Mouse (Mus musculus) CH12.LX (cell line): Measurements from ENCODE around the gene Maml2. TPM values are rescaled to one million over a fixed set of nuclear protein-coding genes. Genes with fewer than 3 reads are reported as not detected.
A peak's percentile ranks its signal among the peaks of the same experiment; 100 is the strongest.

ENCODE experiments used
- DNase-seq: peaks from one replicate; pipeline ENCODE4 v3.0.0-alpha.2; 2013; ENCODE audit errors: extremely low read depth
- H3K27ac ChIP-seq: 2 replicates; pipeline ENCODE4 v1.5.1; 2012; ENCODE audit warnings: low read depth, mild to moderate bottlenecking, control low read depth, moderate library complexity; ENCODE audit not compliant: insufficient read depth
- H3K27me3 ChIP-seq: replicated peaks from 2 replicates; pipeline ENCODE3; 2012; ENCODE audit warnings: inconsistent platforms
- H3K36me3 ChIP-seq, 2 experiments: replicated peaks in 1 of 2; 2 replicates each; pipeline versions ENCODE3 to v1.6.1; 2012; ENCODE audit warnings: inconsistent platforms in 1 of 2, low read length in 1 of 2, mild to moderate bottlenecking in 1 of 2, mixed read lengths in 1 of 2, moderate library complexity in 1 of 2; ENCODE audit not compliant: control insufficient read depth in 1 of 2, insufficient read depth in 1 of 2
- H3K4me1 ChIP-seq, 2 experiments: 2 replicates each; pipeline ENCODE4 v1.6.1; 2012; ENCODE audit warnings: inconsistent platforms in 1 of 2, moderate library complexity in 1 of 2; ENCODE audit not compliant: insufficient read depth in 2 of 2, control insufficient read depth in 1 of 2
- H3K4me2 ChIP-seq: 2 replicates; pipeline ENCODE4 v1.6.1; 2012; ENCODE audit warnings: low read depth, mild to moderate bottlenecking, control low read depth; ENCODE audit not compliant: poor library complexity, insufficient read depth, severe bottlenecking
- H3K4me3 ChIP-seq, 3 experiments: fragments of 150-350 bp in 1 of 3; sonication (generic) in 1 of 3; replicated peaks in 1 of 3; 2 replicates each; pipeline versions ENCODE3 to v1.5.1; 2011 to 2012; ENCODE audit warnings: low read depth in 2 of 3, low read length in 2 of 3, mild to moderate bottlenecking in 2 of 3, moderate library complexity in 2 of 3, control low read depth in 1 of 3, improper control_type of control experiment in 1 of 3, inconsistent platforms in 1 of 3, mixed read lengths in 1 of 3; ENCODE audit not compliant: poor library complexity in 1 of 3
- H3K79me2 ChIP-seq: replicated peaks from 2 replicates; pipeline ENCODE4 v1.6.1; 2012; ENCODE audit warnings: mild to moderate bottlenecking, moderate library complexity; ENCODE audit not compliant: control insufficient read depth, poor library complexity, insufficient read depth, severe bottlenecking; ENCODE audit errors: extremely low read depth
- H3K9ac ChIP-seq: 2 replicates; pipeline ENCODE4 v1.6.1; 2012; ENCODE audit warnings: low read depth, mild to moderate bottlenecking, control low read depth, moderate library complexity; ENCODE audit not compliant: insufficient read depth
- H3K9me3 ChIP-seq: replicated peaks from 2 replicates; pipeline ENCODE3; 2012; ENCODE audit warnings: low read length, inconsistent platforms, mixed read lengths
- CHD1 ChIP-seq: IDR thresholded peaks from 2 replicates; pipeline ENCODE4 v1.6.1; 2012; ENCODE audit warnings: low read depth, low read length, improper control_type of control experiment, inconsistent platforms
- ELF1 ChIP-seq: IDR thresholded peaks from 2 replicates; pipeline ENCODE4 v1.6.1; 2014; ENCODE audit warnings: low read depth, mild to moderate bottlenecking, inconsistent platforms, low read length, improper control_type of control experiment
- JUND ChIP-seq: conservative IDR thresholded peaks from 2 replicates; pipeline ENCODE4 v1.6.1; 2011; ENCODE audit warnings: low read depth, low read length, improper control_type of control experiment
- MAFK ChIP-seq: IDR thresholded peaks from 2 replicates; pipeline ENCODE4 v1.6.1; 2011; ENCODE audit warnings: low read length, improper control_type of control experiment; ENCODE audit not compliant: insufficient replicate concordance
- NELFE ChIP-seq: IDR thresholded peaks from 2 replicates; pipeline ENCODE4 v1.6.1; 2011; ENCODE audit warnings: low read depth, low read length, improper control_type of control experiment
- NRF1 ChIP-seq: IDR thresholded peaks from 2 replicates; pipeline ENCODE4 v1.6.1; 2014; ENCODE audit warnings: low read depth, mild to moderate bottlenecking, inconsistent platforms, low read length, improper control_type of control experiment, moderate library complexity
- PAX5 ChIP-seq: IDR thresholded peaks from 2 replicates; pipeline ENCODE4 v1.6.1; 2012; ENCODE audit warnings: low read length, inconsistent platforms, mixed read lengths
- RAD21 ChIP-seq: IDR thresholded peaks from 2 replicates; pipeline ENCODE4 v1.6.1; 2011; ENCODE audit warnings: low read depth, mild to moderate bottlenecking, low read length, improper control_type of control experiment, moderate library complexity
- RCOR1 ChIP-seq: conservative IDR thresholded peaks from 2 replicates; pipeline ENCODE4 v1.6.1; 2012; ENCODE audit warnings: low read depth, mild to moderate bottlenecking, inconsistent platforms, low read length, improper control_type of control experiment
- SIN3A ChIP-seq: IDR thresholded peaks from 2 replicates; pipeline ENCODE4 v1.6.1; 2012; ENCODE audit warnings: low read length, improper control_type of control experiment, inconsistent platforms
- SMC3 ChIP-seq: IDR thresholded peaks from 2 replicates; pipeline ENCODE4 v1.6.1; 2011; ENCODE audit warnings: low read depth, low read length, improper control_type of control experiment
- TCF12 ChIP-seq: IDR thresholded peaks from 2 replicates; pipeline ENCODE4 v1.6.1; 2014; ENCODE audit warnings: low read depth, mild to moderate bottlenecking, inconsistent platforms, low read length, improper control_type of control experiment
- UBTF ChIP-seq: IDR thresholded peaks from 2 replicates; pipeline ENCODE4 v1.6.1; 2012; ENCODE audit warnings: low read depth, mild to moderate bottlenecking, inconsistent platforms, low read length, improper control_type of control experiment, moderate library complexity
- ZKSCAN1 ChIP-seq: IDR thresholded peaks from 2 replicates; pipeline ENCODE4 v1.6.1; 2012; ENCODE audit warnings: low read depth, inconsistent platforms, low read length, improper control_type of control experiment, borderline replicate concordance
- ZMIZ1 ChIP-seq: IDR thresholded peaks from 2 replicates; pipeline ENCODE4 v1.6.1; 2012; ENCODE audit warnings: low read depth, mild to moderate bottlenecking, inconsistent platforms, low read length, improper control_type of control experiment
- dilution Hi-C: fragments of 300-500 bp; cut with MboI; formaldehyde crosslinking; loops from 2 replicates; pipeline ENCODE4 v1.14.3; 2020; ENCODE audit warnings: low sequenced_read_pairs; ENCODE audit not compliant: extremely low pct_unique_long_range_greater_than_20kb, extremely low pct_ligation_motif_present
- in situ Hi-C: fragments of 300-500 bp; cut with MboI; formaldehyde crosslinking; loops from 3 replicates; pipeline ENCODE4 v1.14.3; 2019; ENCODE audit warnings: low sequenced_read_pairs, low pct_ligation_motif_present, low pct_unique_long_range_greater_than_20kb, mixed read lengths
- polyA plus RNA-seq: library from polyadenylated mRNA; unstranded; fragments of >175 nt; gene quantifications from 2 replicates; pipeline ENCODE4 v1.2.1, GENCODE M21; 2012; ENCODE audit warnings: low read depth; ENCODE audit not compliant: insufficient read length
- total RNA-seq, 2 experiments: library from RNA; depleted of rRNA; stranded (reverse); fragments of 300-350 nt in 1 of 2; fragments of >200 nt in 1 of 2; gene quantifications; 2 replicates each; pipeline ENCODE4 v1.2.3; 2012 to 2014

Maml2 gene
- total and polyA plus RNA-seq, 3 experiments, result 5.9 to 9.1 (median 5.9) TPM

DNA sequence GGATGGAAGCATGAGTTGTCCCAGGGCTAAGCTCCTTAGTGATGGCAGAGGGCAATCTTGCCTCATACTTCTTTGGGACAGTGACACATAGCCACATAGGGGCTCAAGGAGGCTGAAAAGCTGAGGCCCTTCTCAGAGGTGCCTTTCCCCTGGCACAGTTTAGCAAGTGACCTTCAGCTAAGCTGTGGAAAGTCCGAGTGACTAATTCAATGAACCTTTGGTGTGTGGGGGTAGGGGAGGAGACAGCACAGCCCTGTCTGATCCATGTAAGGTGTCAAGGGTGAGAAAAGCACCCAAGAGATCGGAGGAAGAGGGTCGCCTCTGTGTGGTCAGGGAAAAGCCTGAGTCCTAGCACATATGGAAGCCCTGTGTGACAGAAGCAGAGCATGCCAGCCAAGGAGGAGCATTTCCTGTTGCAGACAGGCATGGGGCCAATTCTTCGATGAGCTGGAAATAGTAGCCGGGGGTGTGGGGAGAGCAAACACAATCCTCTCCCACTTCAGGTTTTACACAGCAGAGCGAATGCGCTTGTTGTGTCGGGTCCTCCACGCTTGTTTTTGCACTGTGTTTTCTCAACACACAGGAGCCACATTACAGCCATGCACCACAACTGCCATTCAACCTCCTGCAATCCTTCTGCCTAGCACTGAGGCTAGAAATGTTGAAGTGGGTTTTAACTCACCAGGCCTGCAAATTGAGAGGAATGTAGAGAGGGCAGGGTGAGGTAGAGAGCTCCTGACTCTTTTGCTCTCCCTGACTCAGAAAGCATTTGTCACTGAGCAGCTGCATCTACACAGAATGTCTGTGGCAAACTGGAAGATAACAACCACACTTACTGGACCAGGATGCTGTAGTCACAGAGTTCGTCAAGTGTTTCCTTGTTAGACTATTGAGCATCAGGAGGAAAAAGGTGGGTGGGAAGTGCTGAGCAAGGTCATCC is 266.0 kb downstream of the Maml2 start (continued):
- TF ChIP-seq SIN3A, result no peak

DNA sequence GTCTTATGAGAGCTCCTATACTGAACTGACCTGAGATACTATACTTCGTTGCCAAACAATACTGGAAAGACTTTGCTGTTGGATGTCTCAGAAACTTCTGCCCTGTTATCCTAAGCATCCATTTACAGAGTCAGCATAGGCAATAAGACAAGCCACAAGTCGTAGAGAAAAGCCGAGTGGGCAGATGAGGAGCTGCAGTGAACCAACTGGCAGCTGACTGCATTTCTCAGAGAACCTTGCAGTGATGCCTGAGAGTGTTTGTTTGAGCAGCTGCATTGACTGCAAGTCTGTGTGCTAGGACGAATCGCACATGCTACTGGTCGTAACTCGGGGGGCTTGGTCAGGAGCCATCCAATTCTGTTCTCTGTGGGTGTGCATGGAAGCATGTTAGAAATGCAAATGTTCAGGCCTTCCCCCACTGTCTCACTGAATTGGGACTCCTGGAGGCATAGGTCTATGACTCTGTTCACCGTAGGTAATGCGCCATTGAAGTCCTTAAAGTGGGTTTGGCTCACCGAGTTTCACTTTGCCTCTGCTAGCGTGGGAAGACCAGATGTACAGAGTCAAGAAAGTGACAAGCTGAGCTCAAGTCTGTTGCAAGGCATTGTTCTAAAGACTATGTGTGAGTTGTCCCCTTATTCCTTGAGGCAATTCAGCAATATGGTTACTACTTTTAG is 267.7 kb downstream of the Maml2 start:
- TF ChIP-seq NRF1 (no peak), ZKSCAN1 (no peak), MAFK (no peak), PAX5 (no peak), TCF12 (no peak), RCOR1 (no peak), RAD21 (no peak), SMC3 (no peak), NELFE (no peak), ELF1 (no peak), JUND (no peak), CHD1 (no peak), UBTF (no peak), ZMIZ1 (no peak)
- H3K9ac ChIP-seq, result no peak overlapping the region
- no peak overlapping the region for H3K4me3 ChIP-seq
- no peaks in the 10 kb centered on the region for H3K9me3 ChIP-seq
- peaks cover 0 to 11% of the 10 kb centered on the region in 2 experiments for H3K36me3 ChIP-seq
- no peaks in the 10 kb centered on the region for H3K79me2 ChIP-seq
- no peak for DNase-seq
- H3K27me3 ChIP-seq, result no peaks in the 10 kb centered on the region
- peaks cover 38 to 44% of the 10 kb centered on the region in 2 experiments for H3K4me1 ChIP-seq
- in situ Hi-C loops (no loop called here), dilution Hi-C loops (no loop called here)
- H3K27ac ChIP-seq, result no peak overlapping the region
- H3K4me2 ChIP-seq, result 0 out of 2 replicates have a peak overlapping the region, but pooled peaks have one; percentile 22
